Mouse (Mus musculus): Measurements from ENCODE around the gene Cd163l1. TPM values are rescaled to one million over a fixed set of nuclear protein-coding genes. Genes with fewer than 3 reads are reported as not detected.

Gene Cd163l1
- not detected for total RNA-seq (2021)
- polyA plus RNA-seq (2012; rRNA removed): 0.08 TPM in 1 of 2 replicates, not detected in the other
- long read RNA-seq, partial matches to known transcripts: 1 of 1 reads
- long read RNA-seq, other reads (novel, unspliced or antisense): 0 of 1 reads

DNA sequence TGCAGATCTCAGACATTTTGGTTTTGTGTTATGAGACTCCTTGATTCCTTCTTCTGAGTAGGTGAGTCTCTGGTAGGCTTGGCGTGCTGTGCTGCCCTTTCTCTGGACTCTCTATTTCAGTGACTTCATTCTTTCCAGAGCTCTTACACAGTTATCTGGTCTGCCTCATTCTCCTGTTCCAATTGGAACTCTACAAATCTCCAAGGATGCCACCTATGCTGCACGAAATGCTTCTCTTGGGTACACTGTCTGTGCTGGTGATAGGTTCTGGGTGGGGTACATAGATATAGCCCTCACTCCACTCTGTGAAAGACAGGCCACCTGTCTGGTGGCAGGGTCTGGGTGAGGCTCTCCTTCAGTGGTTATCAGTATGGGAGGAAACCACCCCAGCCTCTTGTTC lies at the start of gene Cd163l1:
Gene Cd163l1 (plus strand): TSS at position 301 of the 400 bp plus-strand sequence.
- DNase-seq: no peak

DNA sequence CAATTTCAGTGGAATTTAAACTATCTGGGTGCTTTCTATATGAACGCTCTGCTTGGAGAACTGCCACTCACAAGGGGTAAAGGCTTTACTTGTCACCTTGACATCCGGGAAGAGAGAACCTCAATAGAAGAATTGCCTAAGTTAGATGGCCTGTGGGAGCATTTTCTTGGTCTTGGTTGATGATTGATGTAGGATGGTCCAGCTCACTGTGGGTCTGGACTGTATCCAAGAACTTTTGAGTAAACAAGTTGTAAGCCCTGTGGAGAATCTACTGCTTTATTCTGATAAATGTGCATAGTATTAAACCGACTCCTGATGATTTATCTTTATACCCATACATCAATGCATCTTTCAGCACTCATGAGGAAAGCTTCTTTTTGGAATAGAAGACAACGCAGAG lies 48.7 kb upstream of the Cd163l1 start:
- DNase-seq: no peak

GRCm38 (mm10) chr7:140170863-140171262 lies 47.2 kb upstream of the Cd163l1 start:
- no peak for DNase-seq

DNA sequence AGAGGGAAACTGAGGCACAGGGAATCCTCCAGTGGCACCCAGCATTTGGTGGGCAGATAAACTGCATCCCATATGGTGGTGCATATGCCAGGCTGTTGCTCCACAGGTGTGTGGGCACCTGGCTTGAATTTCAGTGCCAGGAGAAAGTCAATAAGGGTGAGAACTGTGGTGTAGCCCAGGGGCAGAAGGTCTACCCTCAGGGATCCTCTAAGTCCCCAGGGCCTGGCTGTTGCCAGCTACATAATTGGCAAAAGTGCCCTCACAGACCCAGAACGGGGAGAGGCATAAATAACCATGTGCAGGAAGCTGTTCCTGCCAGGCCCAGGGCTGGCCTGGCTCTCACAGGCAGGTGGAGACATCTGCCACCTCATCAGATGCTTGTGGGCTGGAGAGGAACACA lies 45.1 kb upstream of the Cd163l1 start, which contains the start of gene Olfr523:
Gene Olfr523 (plus strand): TSS at position 282 of the 400 bp plus-strand sequence.
- no peak for DNase-seq

GRCm38 (mm10) chr7:140179176-140179575 lies 38.9 kb upstream of the Cd163l1 start:
- no peak for DNase-seq

DNA sequence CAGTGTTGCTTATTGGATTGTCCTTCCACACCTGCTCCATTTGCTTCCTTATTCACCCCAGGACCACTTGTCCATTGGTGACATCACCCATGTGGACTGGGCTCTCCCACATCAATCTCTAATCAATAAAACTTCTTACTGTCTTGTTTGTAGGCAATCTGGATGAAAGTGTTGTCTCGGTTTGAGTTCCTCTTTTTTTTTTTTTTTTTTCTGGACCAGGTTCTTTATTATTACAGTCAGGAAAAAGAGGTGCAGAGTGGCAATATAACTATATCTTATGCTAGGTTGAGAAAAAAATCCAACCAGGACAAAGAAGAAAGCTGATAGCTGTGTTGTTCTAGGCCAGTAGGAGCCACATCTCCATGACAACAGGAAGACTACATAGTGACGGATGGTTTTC lies 37.4 kb upstream of the Cd163l1 start:
- no peak for DNase-seq

GRCm38 (mm10) chr7:140184206-140184605 lies 33.9 kb upstream of the Cd163l1 start:
- DNase-seq: no peak

- DNase-seq: peak; percentile 6
Observed at GRCm38 (mm10) chr7:140186646-140187620, 31.1 kb upstream of the Cd163l1 start.

- no peak for DNase-seq
Observed at GRCm38 (mm10) chr7:140187721-140188390, 30.2 kb upstream of the Cd163l1 start.

GRCm38 (mm10) chr7:140188391-140189328 lies 29.4 kb upstream of the Cd163l1 start:
- DNase-seq: no peak

- DNase-seq: no peak
Observed at GRCm38 (mm10) chr7:140190435-140190834, 27.6 kb upstream of the Cd163l1 start.

DNA sequence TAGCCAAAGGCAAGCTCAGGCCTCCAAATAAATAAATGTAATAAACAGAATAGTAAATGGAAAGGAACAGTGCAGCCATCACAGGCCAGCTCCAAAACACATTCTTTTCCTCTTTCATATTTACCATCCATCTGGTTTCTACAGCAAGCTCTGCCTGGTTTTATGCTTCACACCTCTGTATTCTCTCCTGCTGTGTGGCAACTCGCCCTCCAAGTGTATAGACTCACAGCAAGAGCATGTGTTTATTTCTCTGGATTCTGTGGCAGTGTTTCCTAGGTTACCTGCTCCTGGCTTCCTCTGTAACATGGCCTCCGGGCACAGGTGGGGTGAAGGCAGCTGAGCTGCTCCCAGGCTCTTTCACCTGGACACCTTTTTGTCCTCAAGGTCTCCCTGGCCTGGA lies 25.6 kb upstream of the Cd163l1 start:
- no peak for DNase-seq

GRCm38 (mm10) chr7:140192851-140193250 lies 25.2 kb upstream of the Cd163l1 start:
- DNase-seq: no peak

GRCm38 (mm10) chr7:140194031-140194430 lies 24.0 kb upstream of the Cd163l1 start:
- DNase-seq: no peak

GRCm38 (mm10) chr7:140196002-140196401 lies 22.1 kb upstream of the Cd163l1 start:
- no peak for DNase-seq

GRCm38 (mm10) chr7:140201090-140201489 lies 17.0 kb upstream of the Cd163l1 start:
- no peak for DNase-seq

GRCm38 (mm10) chr7:140205864-140206263 lies 12.2 kb upstream of the Cd163l1 start, which contains the start of gene Olfr524:
Gene Olfr524 (minus strand): TSS chr7:140205964.
- DNase-seq: no peak

- no peak for DNase-seq
Observed at GRCm38 (mm10) chr7:140206904-140207303, 11.2 kb upstream of the Cd163l1 start.

- DNase-seq: no peak
Observed at GRCm38 (mm10) chr7:140208153-140208552, 9.9 kb upstream of the Cd163l1 start.

DNA sequence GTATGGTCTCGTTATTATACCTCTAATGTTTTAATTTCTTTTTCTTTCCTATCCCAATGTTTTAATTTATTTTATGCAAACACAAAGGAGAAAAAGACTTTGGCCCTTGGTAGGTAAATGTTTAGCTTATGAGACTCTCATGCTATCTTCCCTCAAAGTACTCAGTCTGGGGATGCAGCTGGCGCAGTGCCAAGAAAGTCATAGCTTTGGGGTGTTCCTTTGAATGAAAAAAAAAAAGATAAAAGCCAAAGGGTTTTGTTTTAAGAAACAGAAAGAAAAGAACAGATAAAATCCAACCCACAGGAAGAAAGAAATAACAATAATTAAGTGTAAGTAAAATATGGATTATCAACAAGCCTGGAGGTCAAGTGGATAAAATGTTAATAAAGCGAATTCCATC lies 9.4 kb upstream of the Cd163l1 start:
- no peak for DNase-seq

- DNase-seq: no peak
Observed at GRCm38 (mm10) chr7:140213841-140214240, 4.2 kb upstream of the Cd163l1 start.

GRCm38 (mm10) chr7:140219268-140219667 lies 1.2 kb downstream of the Cd163l1 start:
- DNase-seq: no peak

Measured in adrenal gland, adult 2 months (tissue).